Mouse (Mus musculus) limb, embryonic 14.5 days (tissue): Measurements from ENCODE around the gene Trdn. TPM values are rescaled to one million over a fixed set of nuclear protein-coding genes. Genes with fewer than 3 reads are reported as not detected.

ENCODE experiments used
- ATAC-seq: fragments of 200-750 bp; cut with Nextera tagmentation; 2 replicates; pipeline ENCODE4 v1.8.0; 2017; ENCODE audit warnings: low read depth, moderate number of reproducible peaks, moderate TSS enrichment; ENCODE audit not compliant: low FRiP score
- DNase-seq: peaks from one replicate; pipeline ENCODE4 v3.0.0-alpha.2; 2015; ENCODE audit warnings: low spot score
- H3K27ac ChIP-seq: fragments of 300-500 bp; sonication (generic); replicated peaks from 2 replicates; pipeline ENCODE4 v1.5.1; 2014; ENCODE audit warnings: low read depth, mild to moderate bottlenecking, low read length, moderate library complexity, mixed read lengths
- H3K27me3 ChIP-seq: fragments of 300-500 bp; sonication (generic); 2 replicates; pipeline ENCODE4 v1.6.1; 2014; ENCODE audit warnings: low read length, mixed read lengths; ENCODE audit not compliant: control insufficient read depth, insufficient read depth
- H3K36me3 ChIP-seq: fragments of 300-500 bp; sonication (generic); 2 replicates; pipeline ENCODE4 v1.6.1; 2014; ENCODE audit warnings: mild to moderate bottlenecking, low read length, moderate library complexity, mixed read lengths; ENCODE audit not compliant: control insufficient read depth, insufficient read depth
- H3K4me1 ChIP-seq: fragments of 300-500 bp; sonication (generic); 2 replicates; pipeline ENCODE4 v1.6.1; 2014; ENCODE audit warnings: antibody characterized with exemption, low read length, mixed read lengths; ENCODE audit not compliant: control insufficient read depth, insufficient read depth
- H3K4me2 ChIP-seq: fragments of 300-500 bp; sonication (generic); replicated peaks from 2 replicates; pipeline ENCODE4 v1.6.1; 2014; ENCODE audit warnings: low read depth, mild to moderate bottlenecking, low read length, moderate library complexity; ENCODE audit not compliant: severe bottlenecking
- H3K4me3 ChIP-seq: fragments of 300-500 bp; sonication (generic); replicated peaks from 2 replicates; pipeline ENCODE4 v1.5.1; 2014; ENCODE audit warnings: low read length
- H3K9ac ChIP-seq: fragments of 300-500 bp; sonication (generic); 2 replicates; pipeline ENCODE4 v1.6.1; 2014; ENCODE audit warnings: mild to moderate bottlenecking, low read depth, low read length, moderate library complexity; ENCODE audit not compliant: severe bottlenecking
- H3K9me3 ChIP-seq: fragments of 300-500 bp; sonication (generic); 2 replicates; pipeline ENCODE4 v1.6.1; 2016; ENCODE audit warnings: low read length; ENCODE audit not compliant: control insufficient read depth
- POLR2A ChIP-seq: fragments of 200-500 bp; IDR thresholded peaks from 2 replicates; pipeline ENCODE4 v1.8.0; 2012; ENCODE audit warnings: inconsistent platforms, mild to moderate bottlenecking, moderate library complexity, borderline replicate concordance; ENCODE audit not compliant: insufficient read depth, insufficient read length; ENCODE audit errors: extremely low read depth
- WGBS: fragments of 180-500 bp; shearing (Covaris S2); extraction: QIAGEN DNeasy Blood & Tissue Kit; methylation state at CpG from one replicate; pipeline ENCODE4 v1.1.7; 2014; 5-methylcytosine and 5-hydroxymethylcytosine counted together
- polyA plus RNA-seq, 2 experiments: library from polyadenylated mRNA; depleted of rRNA in 1 of 2; stranded (reverse) in 1 of 2; unstranded in 1 of 2; fragments of >200 nt; fragmentation: Nextera tagmentation in 1 of 2; extraction: Ambion mirVana in 1 of 2; gene quantifications; 2 replicates each; pipeline versions ENCODE4 v1.2.1 to v1.2.3; 2012 to 2014

The Trdn gene
- polyA plus RNA-seq, 2 experiments: 2.4 to 17.7 TPM

DNA sequence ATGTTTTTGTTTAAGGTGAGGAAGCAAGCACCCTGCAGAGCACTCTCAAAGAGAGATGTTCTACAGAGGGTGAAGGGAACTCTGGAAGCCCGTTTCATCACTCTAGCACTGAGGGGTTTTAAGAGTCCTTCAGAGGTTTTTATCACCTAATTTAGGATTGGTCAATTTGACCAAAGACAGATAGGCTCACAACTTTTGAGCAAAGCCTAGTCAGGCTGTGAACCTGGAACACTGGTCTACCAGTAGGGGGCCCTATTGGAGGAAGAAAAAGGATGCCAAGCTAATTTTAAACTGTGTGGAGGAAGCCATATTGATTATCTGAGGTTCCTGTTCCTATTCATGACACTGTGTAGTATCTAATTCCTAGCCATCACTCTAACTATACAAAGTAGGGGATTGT is 117.9 kb downstream of the Trdn start:
- ATAC-seq: no peak

DNA sequence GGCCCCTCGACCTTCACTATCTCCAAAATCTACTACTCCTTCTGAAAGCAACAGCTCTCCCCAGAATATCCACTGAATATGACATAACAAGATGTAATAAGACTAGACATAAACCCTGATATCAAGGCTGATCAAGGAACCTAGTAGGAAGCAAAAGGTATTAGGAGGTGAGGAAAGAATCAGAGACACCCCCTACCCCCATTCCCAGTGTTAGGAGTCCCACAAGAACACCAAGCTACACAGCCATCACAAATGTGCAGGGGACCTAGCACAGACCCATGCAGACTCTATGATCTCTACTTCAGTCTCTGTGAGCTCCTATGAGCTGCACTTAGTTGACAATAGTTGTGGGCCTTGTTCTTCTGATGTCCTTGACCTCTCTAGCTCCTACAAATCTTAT is 130.1 kb downstream of the Trdn start:
- no peaks in the 10 kb centered on the region for H3K9me3 ChIP-seq
- no peak overlapping the region for H3K4me2 ChIP-seq
- no peak overlapping the region for H3K9ac ChIP-seq
- no peaks in the 10 kb centered on the region for H3K36me3 ChIP-seq
- no peak overlapping the region for H3K27ac ChIP-seq
- TF ChIP-seq POLR2A: no peak
- 73% methylated on average over 1 of the region's 1 CpGs for WGBS
- ATAC-seq (no peak), DNase-seq (no peak)
- no peaks in the 10 kb centered on the region for H3K4me1 ChIP-seq
- H3K27me3 ChIP-seq: no peaks in the 10 kb centered on the region
- H3K4me3 ChIP-seq: no peak overlapping the region

More for the DNA sequence above, 117.9 kb downstream of the Trdn start:
- H3K36me3 ChIP-seq: no peaks in the 10 kb centered on the region
- H3K4me2 ChIP-seq: no peak overlapping the region
- no peak overlapping the region for H3K27ac ChIP-seq
- no peak for DNase-seq
- no peak for TF ChIP-seq POLR2A
- 52% methylated on average over 1 of the region's 1 CpGs for WGBS
- no peaks in the 10 kb centered on the region for H3K27me3 ChIP-seq
- no peak overlapping the region for H3K9ac ChIP-seq
- H3K9me3 ChIP-seq: no peaks in the 10 kb centered on the region
- H3K4me3 ChIP-seq: no peak overlapping the region
- H3K4me1 ChIP-seq: no peaks in the 10 kb centered on the region

DNA sequence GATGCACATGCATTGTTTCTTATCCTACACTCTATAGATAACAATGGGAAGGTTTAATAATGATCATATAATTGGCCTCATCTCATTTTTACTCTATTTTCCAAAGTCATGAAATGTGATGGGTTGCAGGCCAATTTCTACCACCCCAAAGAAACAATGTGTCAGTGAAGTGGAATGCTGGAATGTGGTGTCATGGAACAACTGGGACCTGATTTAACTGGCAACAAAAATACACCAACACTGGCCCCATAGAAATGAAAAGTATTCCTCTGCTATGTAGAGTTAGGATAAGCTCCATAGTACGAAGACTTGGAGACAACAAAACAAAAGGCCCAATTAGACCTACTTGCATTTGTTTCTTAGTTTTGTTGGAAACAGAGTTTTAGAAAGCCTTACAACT is 173.6 kb downstream of the Trdn start:
- no peaks in the 10 kb centered on the region for H3K27me3 ChIP-seq
- TF ChIP-seq POLR2A: no peak
- no peak overlapping the region for H3K27ac ChIP-seq
- no peaks in the 10 kb centered on the region for H3K9me3 ChIP-seq
- no peaks in the 10 kb centered on the region for H3K4me1 ChIP-seq
- no peak overlapping the region for H3K9ac ChIP-seq
- no peak overlapping the region for H3K4me2 ChIP-seq
- 68% methylated on average over 1 of the region's 1 CpGs for WGBS
- H3K36me3 ChIP-seq: no peaks in the 10 kb centered on the region
- ATAC-seq (no peak), DNase-seq (no peak)
- H3K4me3 ChIP-seq: no peak overlapping the region

DNA sequence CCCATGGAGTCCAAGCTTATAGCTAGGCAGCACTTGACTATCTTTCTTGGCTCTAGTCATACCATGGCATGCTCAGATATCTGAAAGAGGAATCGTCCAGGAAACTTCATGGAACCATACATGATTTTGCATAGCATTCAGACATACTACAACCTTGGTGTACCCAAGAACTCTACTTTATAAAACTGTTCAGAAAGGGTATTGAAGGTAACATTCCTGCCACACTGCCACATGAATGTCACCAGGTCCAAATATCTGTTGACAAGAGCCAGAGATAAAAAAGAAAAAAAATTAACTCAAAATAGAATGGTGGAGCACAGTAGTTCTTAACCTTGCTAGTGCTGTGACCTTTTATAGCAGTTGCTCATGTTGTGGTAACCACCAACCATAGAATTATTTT is 175.8 kb downstream of the Trdn start:
- Histone ChIP-seq H3K9me3 (no peaks in the 10 kb centered on the region), H3K4me2 (no peak overlapping the region), H3K27ac (no peak overlapping the region), H3K4me3 (no peak overlapping the region), H3K4me1 (no peaks in the 10 kb centered on the region), H3K27me3 (no peaks in the 10 kb centered on the region), H3K36me3 (no peaks in the 10 kb centered on the region), H3K9ac (no peak overlapping the region)
- TF ChIP-seq POLR2A: no peak
- no peak for ATAC-seq
- WGBS: 67% methylated on average over 1 of the region's 1 CpGs
- DNase-seq: no peak

DNA sequence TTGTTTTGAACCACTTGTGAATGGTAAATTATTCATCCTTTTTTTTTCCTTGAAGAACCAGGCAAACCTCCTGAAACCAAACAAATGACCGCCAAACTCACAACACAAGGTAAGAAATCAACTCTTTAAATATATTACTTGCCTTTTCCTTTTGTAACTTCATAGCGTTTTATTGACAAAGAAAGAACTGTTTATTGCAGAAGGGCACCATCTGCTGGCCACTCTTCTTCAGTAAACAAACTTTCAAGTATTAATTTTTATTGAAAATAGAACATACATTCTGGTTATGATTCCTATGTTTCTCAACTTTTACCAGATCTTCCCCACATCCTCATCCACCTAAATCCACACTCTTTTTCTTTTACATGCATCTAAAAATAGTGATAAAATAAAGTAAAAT is 224.6 kb downstream of the Trdn start:
- H3K4me2 ChIP-seq: no peak overlapping the region
- no peaks in the 10 kb centered on the region for H3K4me1 ChIP-seq
- no peak overlapping the region for H3K4me3 ChIP-seq
- no peaks in the 10 kb centered on the region for H3K36me3 ChIP-seq
- H3K27me3 ChIP-seq: no peaks in the 10 kb centered on the region
- DNase-seq: peak; percentile 67
- H3K9me3 ChIP-seq: no peaks in the 10 kb centered on the region
- 19% methylated on average over 2 of the region's 2 CpGs for WGBS
- H3K9ac ChIP-seq: no peak overlapping the region
- H3K27ac ChIP-seq: no peak overlapping the region
- no peak for ATAC-seq
- no peak for TF ChIP-seq POLR2A

DNA sequence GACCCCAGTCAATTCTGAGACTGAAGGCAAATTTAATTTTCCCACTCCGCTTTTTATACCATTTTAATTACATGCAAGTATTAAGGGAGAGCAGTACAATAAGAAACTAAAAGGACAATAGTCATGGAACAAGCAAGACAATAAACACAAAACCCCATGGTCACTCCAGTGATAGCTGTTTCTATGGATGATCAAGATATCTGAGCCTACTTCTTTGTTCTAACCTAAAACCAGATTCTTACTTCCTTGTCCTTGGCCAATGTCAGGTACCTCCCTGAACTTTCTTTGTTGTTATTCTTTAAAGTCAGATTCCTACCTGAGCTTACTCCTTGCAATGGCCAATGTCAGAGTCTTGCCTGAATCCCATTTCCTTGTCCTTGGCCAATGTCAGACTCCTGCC is 272.7 kb downstream of the Trdn start:
- H3K4me1 ChIP-seq: no peaks in the 10 kb centered on the region
- no peak overlapping the region for H3K4me3 ChIP-seq
- H3K36me3 ChIP-seq: no peaks in the 10 kb centered on the region
- TF ChIP-seq POLR2A: no peak
- no peak overlapping the region for H3K9ac ChIP-seq
- H3K27me3 ChIP-seq: no peaks in the 10 kb centered on the region
- H3K9me3 ChIP-seq: no peaks in the 10 kb centered on the region
- ATAC-seq (no peak), DNase-seq (no peak)
- H3K4me2 ChIP-seq: no peak overlapping the region
- H3K27ac ChIP-seq: no peak overlapping the region
- 89% methylated on average over 1 of the region's 1 CpGs for WGBS
